Mouse (Mus musculus) megakaryocyte, adult 5-6 weeks (primary cell): ENCODE measurements around the gene Rbfox2. TPM values are rescaled to one million over a fixed set of nuclear protein-coding genes. Genes with fewer than 3 reads are reported as not detected.

ENCODE experiments used
- ATAC-seq: 2 replicates; pipeline ENCODE4 v1.8.0; 2016; ENCODE audit warnings: mild to moderate bottlenecking, inconsistent platforms; ENCODE audit not compliant: poor library complexity, severe bottlenecking
- total RNA-seq, 2 experiments: library from RNA; stranded (forward) in 1 of 2; stranded (reverse) in 1 of 2; fragments of 153-499, 151-499 nt in 1 of 2; fragments of 221-1000, 200-1000 nt in 1 of 2; gene quantifications; 2 replicates each; pipeline versions ENCODE4 v1.2.3 to v1.2.4; 2015 to 2017

Rbfox2 gene
- total RNA-seq, 2 experiments from 2014 or later, result 0.13 to 0.51 TPM

GRCm38 (mm10) chr15:77204951-77205350 lies 101.9 kb downstream of the Rbfox2 start:
- ATAC-seq, result no peak

DNA sequence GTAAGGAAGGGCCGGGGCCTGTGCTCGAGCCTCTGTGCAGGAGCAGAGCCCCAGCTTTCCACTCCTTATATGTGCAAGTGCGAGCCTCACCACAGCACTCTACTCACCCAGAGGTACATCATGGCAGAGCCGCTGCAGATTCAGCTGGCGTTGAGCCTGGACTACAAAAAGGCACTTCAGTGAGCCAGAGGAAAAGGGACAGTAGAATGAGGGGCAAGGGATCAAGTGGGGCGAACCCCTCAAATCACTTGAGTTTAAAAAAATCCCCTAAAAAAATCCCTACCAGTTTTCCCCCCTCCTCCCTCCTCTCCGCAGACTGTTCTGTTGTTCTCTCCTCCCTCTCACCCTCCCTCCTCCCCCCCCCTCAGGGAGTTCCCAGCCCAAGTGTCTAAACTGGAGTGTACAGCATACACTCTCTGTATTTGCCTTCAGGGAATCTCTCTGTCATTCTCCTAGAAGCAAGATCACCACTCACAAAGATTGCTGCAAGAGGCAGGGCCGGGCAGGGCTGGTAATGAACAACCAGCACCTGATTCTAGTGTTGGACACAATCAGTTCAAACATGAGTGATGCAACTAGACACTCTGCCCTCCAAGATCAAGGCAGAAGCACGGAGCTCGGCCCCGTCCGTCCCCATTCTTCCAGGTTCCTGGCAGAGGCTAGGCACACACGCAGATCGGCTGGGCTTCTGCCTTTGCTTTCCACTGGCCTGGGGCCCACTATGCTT lies 103.4 kb downstream of the Rbfox2 start:
- ATAC-seq, result no peak

GRCm38 (mm10) chr15:77202881-77203254 lies 103.9 kb downstream of the Rbfox2 start:
- no peak for ATAC-seq

GRCm38 (mm10) chr15:77202223-77202622 lies 104.6 kb downstream of the Rbfox2 start:
- ATAC-seq, result no peak

DNA sequence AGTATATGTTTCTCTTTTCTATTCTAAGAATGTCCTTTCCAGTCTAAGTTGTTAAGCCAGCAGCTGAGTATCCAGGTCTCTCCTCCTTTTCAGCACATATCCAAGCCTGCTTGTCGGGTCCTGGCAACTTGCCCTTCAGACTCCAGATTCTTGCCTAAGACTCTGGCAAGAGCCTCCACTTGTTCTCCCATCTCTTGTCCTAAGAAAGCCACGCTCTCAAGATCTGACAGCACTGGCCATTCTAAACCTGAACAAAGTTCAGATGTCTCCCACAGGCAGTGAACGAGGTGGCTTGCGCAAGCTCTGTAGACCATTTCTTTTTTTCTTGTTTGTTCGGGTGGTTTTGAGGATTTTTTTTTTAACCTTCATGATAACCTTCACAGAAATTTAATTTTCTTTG lies 110.0 kb downstream of the Rbfox2 start:
- ATAC-seq, result no peak

GRCm38 (mm10) chr15:77196001-77196400 lies 110.8 kb downstream of the Rbfox2 start:
- ATAC-seq, result no peak

DNA sequence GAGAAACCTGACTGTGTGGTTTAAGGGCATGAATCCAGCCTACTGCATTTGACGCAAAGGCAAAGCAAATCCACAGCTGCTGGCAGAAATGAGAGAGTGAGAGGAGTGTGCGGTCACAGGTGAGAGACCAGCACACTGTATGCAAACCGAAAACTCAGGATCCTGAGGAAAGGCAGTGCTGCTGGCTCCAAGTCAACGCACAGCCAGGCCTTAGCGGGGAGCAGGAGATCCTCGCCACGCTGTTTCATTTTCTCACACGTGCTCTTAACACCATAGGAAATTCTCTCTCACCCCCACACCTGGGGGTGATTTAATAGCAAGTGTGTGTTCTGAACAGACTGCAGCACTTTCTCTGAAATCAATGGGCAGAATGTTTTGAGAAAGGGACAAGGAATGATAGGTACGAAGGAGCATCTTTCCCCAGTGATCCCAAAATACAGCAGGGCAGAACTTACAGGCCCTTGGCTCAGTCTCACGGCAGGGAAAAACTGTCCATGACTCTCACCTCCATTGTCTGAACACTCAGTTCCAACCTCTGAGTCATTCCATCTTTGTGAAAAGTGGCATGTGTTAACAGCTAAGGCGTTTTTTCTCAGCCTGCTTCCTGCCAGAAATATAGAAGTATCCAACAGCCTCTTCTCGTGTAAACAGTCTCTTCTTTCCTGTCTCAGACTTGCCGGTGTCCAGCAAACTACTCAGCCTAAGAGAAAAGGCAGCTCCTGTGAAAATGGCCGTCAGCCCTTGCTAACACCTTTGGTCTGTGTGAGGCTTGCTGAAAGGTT lies 114.5 kb downstream of the Rbfox2 start:
- no peak for ATAC-seq

- no peak for ATAC-seq
These were observed 120.7 kb downstream of the Rbfox2 start for GRCm38 (mm10) chr15:77186096-77186495.

DNA sequence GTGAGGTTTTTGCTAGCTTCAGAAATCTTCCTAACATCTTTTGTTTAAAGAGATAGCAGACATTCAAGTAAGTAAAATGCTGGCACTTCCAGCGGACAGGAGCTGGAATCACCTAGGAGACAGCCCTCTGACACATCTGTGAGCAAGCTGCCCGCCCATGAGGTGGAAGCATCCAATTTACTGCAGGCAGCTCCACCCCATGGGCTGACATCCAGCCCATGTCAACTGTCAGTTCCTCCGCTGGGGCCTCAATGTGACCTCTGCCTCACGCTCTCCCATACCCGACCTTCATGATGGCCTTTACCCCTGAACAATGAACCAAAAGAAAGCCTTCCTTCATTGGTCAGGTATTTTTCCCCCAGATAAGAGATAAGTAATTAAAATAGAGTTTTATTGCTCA lies 121.2 kb downstream of the Rbfox2 start:
- ATAC-seq, result no peak

GRCm38 (mm10) chr15:77182800-77183199 lies 124.0 kb downstream of the Rbfox2 start:
- no peak for ATAC-seq

DNA sequence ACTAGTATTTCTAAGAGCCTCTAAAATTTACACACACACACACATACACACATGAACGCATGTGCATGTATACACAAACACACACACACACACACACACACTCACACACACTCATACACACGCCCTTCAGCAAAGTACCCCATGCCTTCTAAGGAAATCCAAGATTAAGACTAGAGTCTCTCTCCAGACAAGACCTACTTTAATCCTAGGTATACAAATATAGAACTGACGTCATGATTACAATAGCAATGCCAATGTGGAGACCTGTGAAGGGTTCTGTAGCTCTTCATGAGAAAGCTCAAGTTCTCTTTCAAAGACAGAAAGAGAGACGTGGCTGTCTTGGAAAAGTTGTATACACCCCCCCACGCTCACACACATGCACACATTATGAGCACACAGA lies 132.8 kb downstream of the Rbfox2 start:
- no peak for ATAC-seq

DNA sequence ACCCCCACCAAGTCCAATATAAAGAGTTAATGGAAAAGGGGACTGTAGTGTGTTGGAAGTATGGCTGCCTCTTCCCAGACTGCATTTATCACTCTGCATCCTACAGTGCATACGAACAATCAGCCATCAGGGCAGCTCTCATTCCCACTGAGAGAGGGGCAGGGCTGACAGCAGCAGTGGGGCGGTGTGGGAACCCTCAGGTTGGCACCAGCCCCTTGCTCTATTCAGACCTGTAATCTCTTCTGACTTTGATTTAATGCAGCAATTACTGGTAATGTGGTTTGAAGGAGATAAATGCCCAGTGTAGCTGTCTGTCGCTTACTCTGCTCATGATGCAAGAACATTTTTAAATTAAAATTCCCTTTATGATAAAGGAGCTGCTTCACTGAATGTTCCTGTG lies 134.4 kb downstream of the Rbfox2 start:
- no peak for ATAC-seq

DNA sequence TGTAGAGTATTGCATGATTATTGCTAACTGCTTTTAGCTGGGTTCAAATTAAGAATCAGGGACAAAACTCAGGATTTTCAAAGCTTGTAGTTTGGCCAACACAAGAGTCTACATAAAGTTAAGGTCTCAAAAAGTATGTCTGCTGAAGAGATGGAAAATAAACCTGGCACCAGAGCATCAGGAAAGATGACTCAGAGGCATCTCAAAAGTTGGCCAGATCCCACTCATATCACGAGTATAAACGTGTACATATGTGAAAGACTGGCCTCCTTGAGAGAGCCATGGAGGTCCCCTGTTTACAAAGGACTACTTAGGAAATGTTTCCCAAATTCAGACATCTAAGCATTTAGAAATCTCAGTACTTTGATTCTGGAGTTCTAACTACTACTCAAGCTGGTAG lies 138.0 kb downstream of the Rbfox2 start:
- ATAC-seq, result no peak

- ATAC-seq, result no peak
These were observed 140.5 kb downstream of the Rbfox2 start for GRCm38 (mm10) chr15:77166225-77166732.

DNA sequence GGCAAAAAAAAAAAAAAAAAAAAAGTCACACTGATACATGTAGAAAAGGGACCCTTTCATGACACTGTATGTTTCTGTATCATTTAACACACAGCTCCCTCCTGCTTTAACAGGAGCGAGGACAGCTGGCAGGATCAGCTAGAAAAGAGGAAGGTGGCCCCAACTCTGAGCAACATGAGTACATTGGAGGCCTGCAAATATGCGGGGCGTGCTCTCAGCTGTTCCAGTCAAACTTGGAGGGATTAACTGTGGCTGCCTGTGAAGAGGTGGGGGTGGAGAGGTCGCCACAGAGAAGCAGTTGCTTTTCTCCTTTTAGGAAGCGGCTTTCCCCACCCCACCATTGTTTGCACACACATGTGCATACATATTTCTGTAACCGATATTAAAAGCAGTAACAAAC lies 143.5 kb downstream of the Rbfox2 start:
- no peak for ATAC-seq

GRCm38 (mm10) chr15:77162931-77163330 lies 143.9 kb downstream of the Rbfox2 start:
- no peak for ATAC-seq

GRCm38 (mm10) chr15:77161382-77161781 lies 145.4 kb downstream of the Rbfox2 start:
- no peak for ATAC-seq

DNA sequence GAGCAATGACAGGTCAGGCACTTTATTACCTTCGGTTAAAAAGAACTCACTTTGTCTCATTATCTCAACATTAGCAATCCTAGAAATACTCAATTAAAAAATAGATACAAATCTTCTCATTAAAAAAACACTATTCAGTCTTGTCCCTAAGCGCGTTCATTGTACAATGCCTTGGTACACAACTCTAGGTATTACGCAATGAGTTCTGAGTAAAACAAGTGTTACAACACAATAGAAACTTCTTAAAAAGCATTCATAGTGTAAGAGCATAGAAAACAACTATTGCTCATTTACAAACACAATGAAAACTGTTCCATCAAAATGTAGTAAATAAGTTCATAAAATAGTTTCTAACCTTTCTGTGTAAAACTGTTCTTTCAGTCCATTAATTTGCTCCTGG lies 146.0 kb downstream of the Rbfox2 start:
- ATAC-seq, result no peak

- no peak for ATAC-seq
These were observed 150.3 kb downstream of the Rbfox2 start for GRCm38 (mm10) chr15:77156525-77156924.

DNA sequence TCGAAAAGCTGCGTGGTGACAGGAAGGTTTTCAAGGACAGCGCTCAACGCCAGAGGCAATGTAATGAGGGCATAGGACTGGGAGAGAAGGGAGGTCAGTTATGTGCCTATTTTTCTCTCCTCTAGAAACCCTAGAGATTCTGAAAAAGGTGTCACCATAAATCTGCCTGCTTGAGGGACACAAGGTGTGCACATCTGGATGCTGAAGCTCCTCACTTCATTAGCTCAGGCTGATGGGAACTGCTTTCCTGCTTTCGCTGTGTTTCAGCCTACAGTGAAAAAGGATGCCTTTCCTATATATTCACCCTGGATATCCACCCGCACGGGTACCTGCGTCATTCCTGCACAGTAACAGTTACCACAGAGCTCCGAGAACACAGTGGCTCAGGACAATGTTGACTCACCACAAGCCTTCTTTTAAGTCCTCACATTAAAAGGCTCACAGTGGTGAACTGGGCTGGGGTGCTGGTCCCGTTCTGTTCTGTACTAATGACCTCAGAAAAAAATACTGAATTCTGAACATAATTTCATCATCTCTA lies 152.5 kb downstream of the Rbfox2 start:
- no peak for ATAC-seq

GRCm38 (mm10) chr15:77153625-77154024 lies 153.2 kb downstream of the Rbfox2 start:
- ATAC-seq, result no peak

- no peak for ATAC-seq
These were observed 153.7 kb downstream of the Rbfox2 start for GRCm38 (mm10) chr15:77153088-77153546.
